Mouse (Mus musculus): Measurements from ENCODE around the gene Ugt1a1.

DNA sequence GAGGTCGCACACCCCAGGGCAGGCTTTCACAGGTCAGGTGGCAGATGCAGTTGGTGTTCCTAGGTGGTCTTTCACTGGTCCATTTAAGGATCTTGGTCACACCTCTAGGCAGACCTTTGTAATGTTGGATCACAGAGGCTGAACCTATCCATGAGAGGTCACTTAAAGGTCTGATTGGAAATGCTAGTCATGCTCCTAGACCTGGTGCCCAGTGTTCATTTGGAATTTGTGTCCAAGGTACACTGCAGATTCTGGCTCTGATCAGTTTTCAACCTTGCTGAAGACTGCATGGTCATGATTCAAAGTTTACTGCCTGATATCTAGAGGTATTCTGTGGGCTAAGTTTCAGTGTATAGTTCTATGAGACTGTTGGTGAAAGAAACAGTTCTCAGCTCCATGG is 32.1 kb upstream of the Ugt1a1 start:
- TF ChIP-seq MAX (IDR thresholded peaks at IDR 0.05) (no peak), CEBPB (IDR thresholded peaks at IDR 0.05; ENCODE audit: low read depth) (no peak), MYOD1 (IDR thresholded peaks at IDR 0.05; ENCODE audit: control insufficient read depth, insufficient read length, low read depth) (no peak), CTCF (IDR thresholded peaks at IDR 0.05; ENCODE audit: control insufficient read depth, insufficient read depth, insufficient read length) (no peak), FOSL1 (IDR thresholded peaks at IDR 0.05; ENCODE audit: insufficient read depth, low read length, poor library complexity, severe bottlenecking) (no peak), MYOG (IDR thresholded peaks at IDR 0.05; ENCODE audit: control insufficient read depth, extremely low read depth, insufficient read length) (no peak), USF1 (IDR thresholded peaks at IDR 0.05; ENCODE audit: low read depth) (no peak)
